Mouse (Mus musculus) olfactory bulb, adult 2 months (tissue): ENCODE measurements at regions not wholly inside any gene's neighbourhood (a gene's known extent, or its start where the extent isn't known, plus 50 kb on each side); places are given as distances from the start of the nearest gene placed in this dataset.
A peak's percentile ranks its signal among the peaks of the same experiment; 100 is the strongest.

Source experiments
- H3K27ac ChIP-seq: fragments of 200-500 bp; 2 replicates; pipeline ENCODE4 v1.5.1; 2012; ENCODE audit warnings: low read depth, low read length; ENCODE audit not compliant: insufficient read depth
- H3K4me1 ChIP-seq: fragments of 200-500 bp; 2 replicates; pipeline ENCODE4 v1.6.1; 2012; ENCODE audit warnings: low read length; ENCODE audit not compliant: control insufficient read depth, insufficient read depth
- H3K4me3 ChIP-seq: fragments of 200-500 bp; 2 replicates; pipeline ENCODE4 v1.5.1; 2012; ENCODE audit warnings: mild to moderate bottlenecking, low read depth, low read length, moderate library complexity; ENCODE audit not compliant: insufficient read depth
- CTCF ChIP-seq: fragments of 200-500 bp; IDR thresholded peaks from 2 replicates; pipeline ENCODE4 v1.5.1; 2012; ENCODE audit warnings: low read depth, mild to moderate bottlenecking, low read length, moderate library complexity; ENCODE audit not compliant: insufficient read depth
- POLR2A ChIP-seq: fragments of 200-500 bp; IDR thresholded peaks from 2 replicates; pipeline ENCODE4 v1.6.1; 2012; ENCODE audit warnings: mild to moderate bottlenecking, low read depth, low read length, moderate library complexity; ENCODE audit not compliant: insufficient read depth
- WGBS: fragments of 180-500 bp; shearing (Covaris S2); methylation state at CpG from one replicate; pipeline ENCODE4 v1.1.7; 2018; 5-methylcytosine and 5-hydroxymethylcytosine counted together

GRCm38 (mm10) chr17:47138174-47138573, 127.8 kb upstream of the Ubr2 start:
- Histone ChIP-seq H3K4me1 (peaks cover 14% of the 10 kb centered on the region), H3K4me3 (no peak overlapping the region), H3K27ac (no peak overlapping the region)
- TF ChIP-seq CTCF (no peak), POLR2A (no peak)
- WGBS = 80% methylated on average over 6 of the region's 6 CpGs

GRCm38 (mm10) chr17:47135391-47135790, 125.0 kb upstream of the Ubr2 start:
- peaks cover 11% of the 10 kb centered on the region for H3K4me1 ChIP-seq
- TF ChIP-seq POLR2A = no peak
- no peak for TF ChIP-seq CTCF
- H3K4me3 ChIP-seq = no peak overlapping the region
- WGBS = 86% methylated on average over 5 of the region's 5 CpGs
- no peak overlapping the region for H3K27ac ChIP-seq

- H3K4me1 ChIP-seq = peaks cover 4% of the 10 kb centered on the region; the same call in 1 of the 2 replicates
- TF ChIP-seq POLR2A (no peak), CTCF (no peak)
- no peak overlapping the region for H3K27ac ChIP-seq
- 74% methylated on average over 2 of the region's 2 CpGs for WGBS
- no peak overlapping the region for H3K4me3 ChIP-seq
Observed at GRCm38 (mm10) chr17:47133785-47134184, 123.4 kb upstream of the Ubr2 start.

- TF ChIP-seq CTCF = no peak
- no peak for TF ChIP-seq POLR2A
- Histone ChIP-seq H3K27ac (no peak overlapping the region), H3K4me3 (no peak overlapping the region), H3K4me1 (no peaks in the 10 kb centered on the region)
- 68% methylated on average over 3 of the region's 3 CpGs for whole genome bisulfite sequencing
Observed at GRCm38 (mm10) chr17:47127571-47127970, 117.2 kb upstream of the Ubr2 start.

- Histone ChIP-seq H3K4me3 (no peak overlapping the region), H3K27ac (no peak overlapping the region), H3K4me1 (no peaks in the 10 kb centered on the region)
- TF ChIP-seq CTCF (no peak), POLR2A (no peak)
- 94% methylated on average over 18 of the region's 18 CpGs for WGBS
Observed at GRCm38 (mm10) chr17:47123576-47123975, 113.2 kb upstream of the Ubr2 start.

- H3K27ac ChIP-seq = no peak overlapping the region
- TF ChIP-seq POLR2A = no peak
- TF ChIP-seq CTCF = no peak
- H3K4me1 ChIP-seq = no peaks in the 10 kb centered on the region
- WGBS = 85% methylated on average over 9 of the region's 9 CpGs
- no peak overlapping the region for H3K4me3 ChIP-seq
Observed at GRCm38 (mm10) chr17:47122221-47122620, 111.9 kb upstream of the Ubr2 start.

GRCm38 (mm10) chr17:47118010-47118409, 107.7 kb upstream of the Ubr2 start:
- no peak for TF ChIP-seq CTCF
- TF ChIP-seq POLR2A = no peak
- 88% methylated on average over 7 of the region's 7 CpGs for WGBS
- Histone ChIP-seq H3K27ac (no peak overlapping the region), H3K4me3 (no peak overlapping the region), H3K4me1 (no peaks in the 10 kb centered on the region)

- 47% methylated on average over 13 of the region's 13 CpGs for WGBS
- H3K27ac ChIP-seq = no peak overlapping the region
- TF ChIP-seq POLR2A = no peak
- peak; percentile 36; the same call in 1 of the 2 replicates for TF ChIP-seq CTCF
- no peaks in the 10 kb centered on the region for H3K4me1 ChIP-seq
- H3K4me3 ChIP-seq = no peak overlapping the region
Observed at GRCm38 (mm10) chr17:47115754-47116153, 105.4 kb upstream of the Ubr2 start.

GRCm38 (mm10) chr17:47115141-47115540, 104.8 kb upstream of the Ubr2 start:
- Histone ChIP-seq H3K4me3 (no peak overlapping the region), H3K4me1 (no peaks in the 10 kb centered on the region), H3K27ac (no peak overlapping the region)
- no peak for TF ChIP-seq POLR2A
- TF ChIP-seq CTCF = no peak
- 73% methylated on average over 5 of the region's 5 CpGs for WGBS

- 92% methylated on average over 7 of the region's 7 CpGs for WGBS
- H3K4me3 ChIP-seq = no peak overlapping the region
Observed at GRCm38 (mm10) chr17:47114736-47115135, 104.4 kb upstream of the Ubr2 start.

More at GRCm38 (mm10) chr17:47114736-47115135, 104.4 kb upstream of the Ubr2 start:
- Histone ChIP-seq H3K27ac (no peak overlapping the region), H3K4me1 (no peaks in the 10 kb centered on the region)
- TF ChIP-seq CTCF (no peak), POLR2A (no peak)
